8 mouse cellular contexts compared by ENCODE assay signal in genomic region chr13:44839866-44840835, GRCm38 (mm10).
A peak's percentile ranks its signal among the peaks of the same experiment; 100 is the strongest.
DNase-seq lines count a peak whose midpoint lies in the region; ATAC-seq and TF ChIP-seq lines count a peak whose summit lies in the region.

No protein-coding gene starts in this region.

- no peak for TF ChIP-seq CTCF in liver, embryonic 14.5 days (IDR thresholded peaks at IDR 0.05; ENCODE audit: low read depth)

- TF ChIP-seq EP300 in liver, embryonic 14.5 days (IDR thresholded peaks at IDR 0.05; ENCODE audit: low read depth), result no peak

- H3K9me3 ChIP-seq in forebrain, embryonic 16.5 days (ENCODE audit: control insufficient read depth, low read length), result no peaks in the 10 kb centered on the region
- no peaks in the 10 kb centered on the region for H3K9me3 ChIP-seq in liver, embryonic 14.5 days (ENCODE audit: control insufficient read depth, low read length)
- no peaks in the 10 kb centered on the region for H3K9me3 ChIP-seq in neural tube, embryonic 15.5 days (replicated peaks)

- DNase-seq in 416B (ENCODE audit: low read depth), result peak; percentile 47
- DNase-seq in cerebellum, adult 18-20 months, result peak; percentile 84 to 91
- peak; percentile 85 for DNase-seq in heart, postnatal 14 days
- DNase-seq in layer of hippocampus, adult 11-12 months (ENCODE audit: low spot score), result peak; percentile 74
- no peak for DNase-seq in liver, embryonic 14.5 days (ENCODE audit: low read depth in 3 of 3, low spot score in 3 of 3)
- peak; percentile 61 for DNase-seq in yolk sac, embryonic 10.5 days (ENCODE audit: low spot score)

- peak overlapping the region; percentile 95 for H3K27ac ChIP-seq in forebrain, embryonic 16.5 days (ENCODE audit: low read length)
- H3K27ac ChIP-seq in liver, embryonic 14.5 days, result no peak overlapping the region
- peak overlapping the region; percentile 96 for H3K27ac ChIP-seq in neural tube, embryonic 15.5 days (replicated peaks)

- H3K4me1 ChIP-seq in forebrain, embryonic 16.5 days (replicated peaks; ENCODE audit: control insufficient read depth, insufficient read depth, low read length), result peaks cover 42% of the 10 kb centered on the region
- peaks cover 0 to 3% of the 10 kb centered on the region in 2 experiments; a peak in 1 of 4 replicates for H3K4me1 ChIP-seq in liver, embryonic 14.5 days (replicated peaks; ENCODE audit: control insufficient read depth in 2 of 2, insufficient read depth in 2 of 2, low read length in 1 of 2)
- peaks cover 34% of the 10 kb centered on the region for H3K4me1 ChIP-seq in neural tube, embryonic 15.5 days

- H3K36me3 ChIP-seq in forebrain, embryonic 16.5 days (ENCODE audit: control insufficient read depth, insufficient read depth), result no peaks in the 10 kb centered on the region
- no peaks in the 10 kb centered on the region for H3K36me3 ChIP-seq in liver, embryonic 14.5 days (replicated peaks; ENCODE audit: control insufficient read depth, insufficient read depth, low read depth)
- H3K36me3 ChIP-seq in neural tube, embryonic 15.5 days, result no peaks in the 10 kb centered on the region

- under 1% methylated on average over 20 of the region's 20 CpGs for WGBS in forebrain, embryonic 16.5 days
- 25% methylated on average over 20 of the region's 20 CpGs for WGBS in liver, embryonic 14.5 days (ENCODE audit: insufficient replicate concordance)
- WGBS in neural tube, embryonic 15.5 days, result under 1% methylated on average over 20 of the region's 20 CpGs

- ATAC-seq in forebrain, embryonic 16.5 days, result peak; percentile 96
- no peak for ATAC-seq in liver, embryonic 14.5 days (ENCODE audit: insufficient read depth)
- ATAC-seq in neural tube, embryonic 15.5 days (ENCODE audit: low FRiP score), result peak; percentile 93

- H3K4me2 ChIP-seq in forebrain, embryonic 16.5 days (ENCODE audit: low read length), result peak overlapping the region; percentile 82
- H3K4me2 ChIP-seq in liver, embryonic 14.5 days (ENCODE audit: low read depth), result peak overlapping the region; percentile 50
- H3K4me2 ChIP-seq in neural tube, embryonic 15.5 days, result peak overlapping the region; percentile 63

- intact Hi-C loops in heart, postnatal 14 days (cut with DNase I), result loop anchor here (5.0 to 10.0 kb wide), 3 partner anchors 67 to 1045 kb away; no protein-coding TSS in a partner anchor

- no peaks in the 10 kb centered on the region for H3K27me3 ChIP-seq in forebrain, embryonic 16.5 days (replicated peaks; ENCODE audit: control insufficient read depth, insufficient read depth, low read length)
- H3K27me3 ChIP-seq in liver, embryonic 14.5 days (ENCODE audit: control insufficient read depth, insufficient read depth, low read length), result no peaks in the 10 kb centered on the region
- no peaks in the 10 kb centered on the region for H3K27me3 ChIP-seq in neural tube, embryonic 15.5 days (replicated peaks)

- peak overlapping the region; percentile 72 for H3K9ac ChIP-seq in forebrain, embryonic 16.5 days (replicated peaks; ENCODE audit: low read depth, low read length)
- no peak overlapping the region for H3K9ac ChIP-seq in liver, embryonic 14.5 days (replicated peaks)
- peak overlapping the region; percentile 64 for H3K9ac ChIP-seq in neural tube, embryonic 15.5 days (replicated peaks)

- peak overlapping the region; percentile 48 for H3K4me3 ChIP-seq in forebrain, embryonic 16.5 days (replicated peaks; ENCODE audit: low read length)
- peak overlapping the region; percentile 28 to 42 for H3K4me3 ChIP-seq in liver, embryonic 14.5 days (ENCODE audit: insufficient read depth in 1 of 2, low read depth in 2 of 2, low read length in 2 of 2)
- peak overlapping the region; percentile 51 for H3K4me3 ChIP-seq in neural tube, embryonic 15.5 days (replicated peaks)

Comparison
In these comparisons a context has a peak if more than half of its experiments do, and no peak if none do; other contexts are left out.
1. DNase-seq: peak in 416B (single experiment), cerebellum, adult 18-20 months (2 of 2), heart, postnatal 14 days (2 of 2), layer of hippocampus, adult 11-12 months (single experiment) and yolk sac, embryonic 10.5 days (single experiment); none in liver, embryonic 14.5 days (0 of 3).
2. Peak in every context shown above with its lines, with median percentiles within 50 percentile points of each other: H3K4me2 ChIP-seq and H3K4me3 ChIP-seq.